ENCODE assay signal across 21 mouse cellular contexts in genomic region chr1:138609176-138609575, GRCm38 (mm10). TPM values are rescaled to one million over a fixed set of nuclear protein-coding genes. Genes with fewer than 3 reads are reported as not detected.
A peak's percentile ranks its signal among the peaks of the same experiment; 100 is the strongest.
DNase-seq lines count a peak whose midpoint lies in the region; ATAC-seq and TF ChIP-seq lines count a peak whose summit lies in the region.
"Had no signal": no experiment of that assay in that cellular context is flagged by ENCODE, and none has a peak within 500 bp of the region (broad histone marks: within the 10 kb centered on the region; RNA-seq: fewer than 3 reads in every experiment).

No protein-coding gene starts in this region.

- H3K9ac ChIP-seq in heart, adult 2 months (ENCODE audit: low read depth, low read length): no peak overlapping the region
- H3K9ac ChIP-seq in lung, embryonic 14.5 days: no peak overlapping the region
- peak overlapping the region; percentile 47 for H3K9ac ChIP-seq in heart, embryonic 13.5 days
- no peak overlapping the region for H3K9ac ChIP-seq in lung, postnatal 0 days (replicated peaks; ENCODE audit: low read depth)
- no peak overlapping the region for H3K9ac ChIP-seq in forebrain, embryonic 11.5 days (ENCODE audit: low read length)
- H3K9ac ChIP-seq: embryonic facial prominence, embryonic 12.5 days; forebrain, embryonic 15.5 days; limb, embryonic 15.5 days; liver, postnatal 0 days; midbrain, embryonic 15.5 days; neural tube, embryonic 15.5 days; stomach, embryonic 15.5 days had no signal

- H3K4me2 ChIP-seq in lung, embryonic 14.5 days: no peak overlapping the region
- H3K4me2 ChIP-seq in heart, embryonic 13.5 days: peak overlapping the region; percentile 56
- H3K4me2 ChIP-seq in lung, postnatal 0 days (replicated peaks; ENCODE audit: low read depth, low read length): peak overlapping the region; percentile 36
- H3K4me2 ChIP-seq in forebrain, embryonic 11.5 days (ENCODE audit: low read depth, low read length, severe bottlenecking): no peak overlapping the region
- H3K4me2 ChIP-seq: embryonic facial prominence, embryonic 12.5 days; forebrain, embryonic 15.5 days; limb, embryonic 15.5 days; midbrain, embryonic 15.5 days; neural tube, embryonic 15.5 days; stomach, embryonic 15.5 days had no signal

- peaks cover 4% of the 10 kb centered on the region for H3K79me2 ChIP-seq in heart, adult 2 months (replicated peaks; ENCODE audit: control insufficient read depth, insufficient read depth, low read length)

- no peaks in the 10 kb centered on the region for H3K27me3 ChIP-seq in heart, adult 2 months (ENCODE audit: control insufficient read depth, insufficient read depth, low read length)
- no peaks in the 10 kb centered on the region for H3K27me3 ChIP-seq in lung, embryonic 14.5 days (ENCODE audit: insufficient read depth, low read length)
- H3K27me3 ChIP-seq in heart, embryonic 13.5 days (replicated peaks): no peaks in the 10 kb centered on the region
- no peaks in the 10 kb centered on the region for H3K27me3 ChIP-seq in lung, postnatal 0 days (replicated peaks; ENCODE audit: insufficient read depth, low read length)
- H3K27me3 ChIP-seq in forebrain, embryonic 11.5 days (ENCODE audit: control insufficient read depth, insufficient read depth, low read length): no peaks in the 10 kb centered on the region
- H3K27me3 ChIP-seq: embryonic facial prominence, embryonic 12.5 days; forebrain, embryonic 15.5 days; limb, embryonic 15.5 days; midbrain, embryonic 15.5 days; neural tube, embryonic 15.5 days; stomach, embryonic 15.5 days had no signal

- peak; percentile 35; the same call in 1 of the 2 replicates for ATAC-seq in lung, embryonic 14.5 days (ENCODE audit: insufficient read depth)
- ATAC-seq in heart, embryonic 13.5 days (ENCODE audit: extremely low read depth, insufficient number of reproducible peaks, low FRiP score, low TSS enrichment): no peak
- peak; percentile 53; the same call in 1 of the 2 replicates for ATAC-seq in lung, postnatal 0 days
- no peak for ATAC-seq in forebrain, embryonic 11.5 days (replicated peaks; ENCODE audit: low FRiP score)
- ATAC-seq: forebrain, embryonic 15.5 days; hindbrain, embryonic 16.5 days; liver, postnatal 0 days; midbrain, embryonic 15.5 days had no signal

- no peaks in the 10 kb centered on the region for H3K9me3 ChIP-seq in lung, embryonic 14.5 days (ENCODE audit: low read depth, low read length)
- no peaks in the 10 kb centered on the region for H3K9me3 ChIP-seq in heart, embryonic 13.5 days
- H3K9me3 ChIP-seq in lung, postnatal 0 days (ENCODE audit: low read length): no peaks in the 10 kb centered on the region
- no peaks in the 10 kb centered on the region for H3K9me3 ChIP-seq in forebrain, embryonic 11.5 days (ENCODE audit: control insufficient read depth, low read length)
- H3K9me3 ChIP-seq: embryonic facial prominence, embryonic 12.5 days; forebrain, embryonic 15.5 days; limb, embryonic 15.5 days; midbrain, embryonic 15.5 days; neural tube, embryonic 15.5 days; stomach, embryonic 15.5 days had no signal

- no peak for TF ChIP-seq POLR2A in heart, adult 2 months (IDR thresholded peaks at IDR 0.05; ENCODE audit: insufficient read depth, low read depth, low read length)

- DNase-seq in heart, adult 2 months: no peak
- no peak for DNase-seq in heart, adult 8-10 months (ENCODE audit: low spot score)
- peak; percentile 34 for DNase-seq in lung, embryonic 14.5 days
- DNase-seq in lung, postnatal 4 days: no peak
- DNase-seq in lung, postnatal 0 days (ENCODE audit: low spot score): peak; percentile 35
- DNase-seq in retina, postnatal 1 day: no peak
- DNase-seq in forebrain, embryonic 11.5 days (ENCODE audit: low spot score): no peak
- DNase-seq: adrenal gland, adult 8-10 months; cerebellum, adult 9-10 months; gastrocnemius, postnatal 25 days; kidney, adult 11 months; liver, postnatal 0 days had no signal

- no peak for TF ChIP-seq EP300 in heart, adult 2 months (IDR thresholded peaks at IDR 0.05; ENCODE audit: insufficient read depth, low read depth, low read length)
- no peak for TF ChIP-seq EP300 in lung, postnatal 0 days (IDR thresholded peaks at IDR 0.05)

- no peak overlapping the region for H3K27ac ChIP-seq in heart, adult 2 months
- no peak overlapping the region for H3K27ac ChIP-seq in lung, embryonic 14.5 days (ENCODE audit: low read depth)
- peak overlapping the region; percentile 79 for H3K27ac ChIP-seq in heart, embryonic 13.5 days (replicated peaks)
- no peak overlapping the region for H3K27ac ChIP-seq in lung, postnatal 0 days (ENCODE audit: low read length)
- H3K27ac ChIP-seq in forebrain, embryonic 11.5 days (ENCODE audit: low read depth, low read length): no peak overlapping the region
- H3K27ac ChIP-seq: embryonic facial prominence, embryonic 12.5 days; forebrain, embryonic 15.5 days; limb, embryonic 15.5 days; midbrain, embryonic 15.5 days; neural tube, embryonic 15.5 days; stomach, embryonic 15.5 days had no signal

- WGBS in heart, adult 2 months: 26% methylated on average over 12 of the region's 12 CpGs
- 62% methylated on average over 12 of the region's 12 CpGs for WGBS in lung, embryonic 14.5 days
- 42% methylated on average over 12 of the region's 12 CpGs for WGBS in heart, embryonic 13.5 days
- 47% methylated on average over 12 of the region's 12 CpGs for WGBS in lung, postnatal 0 days
- 95% methylated on average over 12 of the region's 12 CpGs for WGBS in forebrain, embryonic 11.5 days

- intact Hi-C loops in heart, adult 2 months (cut with DNase I): no loop called here

- H3K36me3 ChIP-seq in heart, adult 2 months (ENCODE audit: control insufficient read depth, insufficient read depth, low read length): peaks cover 22% of the 10 kb centered on the region
- no peaks in the 10 kb centered on the region for H3K36me3 ChIP-seq in lung, embryonic 14.5 days (ENCODE audit: insufficient read depth)
- H3K36me3 ChIP-seq in heart, embryonic 13.5 days: no peaks in the 10 kb centered on the region
- no peaks in the 10 kb centered on the region for H3K36me3 ChIP-seq in lung, postnatal 0 days (ENCODE audit: insufficient read depth, low read length)
- no peaks in the 10 kb centered on the region for H3K36me3 ChIP-seq in forebrain, embryonic 11.5 days (ENCODE audit: control insufficient read depth, insufficient read depth, low read length)
- H3K36me3 ChIP-seq: embryonic facial prominence, embryonic 12.5 days; forebrain, embryonic 15.5 days; limb, embryonic 15.5 days; midbrain, embryonic 15.5 days; neural tube, embryonic 15.5 days; stomach, embryonic 15.5 days had no signal

- peaks cover 11% of the 10 kb centered on the region for H3K4me1 ChIP-seq in heart, adult 2 months (ENCODE audit: control insufficient read depth, insufficient read depth, low read length)
- H3K4me1 ChIP-seq in lung, embryonic 14.5 days (ENCODE audit: insufficient read depth): no peaks in the 10 kb centered on the region
- H3K4me1 ChIP-seq in heart, embryonic 13.5 days: peaks cover 39% of the 10 kb centered on the region
- no peaks in the 10 kb centered on the region; the same call in 1 of the 2 replicates for H3K4me1 ChIP-seq in lung, postnatal 0 days (ENCODE audit: insufficient read depth, low read depth, low read length)
- H3K4me1 ChIP-seq in forebrain, embryonic 11.5 days (replicated peaks; ENCODE audit: control insufficient read depth, insufficient read depth, low read length): no peaks in the 10 kb centered on the region
- H3K4me1 ChIP-seq: embryonic facial prominence, embryonic 12.5 days; forebrain, embryonic 15.5 days; limb, embryonic 15.5 days; midbrain, embryonic 15.5 days; neural tube, embryonic 15.5 days; stomach, embryonic 15.5 days had no signal

- H3K4me3 ChIP-seq in heart, adult 2 months: 0 out of 2 replicates have a peak overlapping the region, but pooled peaks have one; percentile 10
- H3K4me3 ChIP-seq in lung, embryonic 14.5 days (ENCODE audit: low read depth, low read length): no peak overlapping the region
- peak overlapping the region; percentile 23 for H3K4me3 ChIP-seq in heart, embryonic 13.5 days
- no peak overlapping the region for H3K4me3 ChIP-seq in lung, postnatal 0 days (ENCODE audit: low read depth, low read length)
- H3K4me3 ChIP-seq in forebrain, embryonic 11.5 days (ENCODE audit: low read depth, low read length): no peak overlapping the region
- H3K4me3 ChIP-seq: embryonic facial prominence, embryonic 12.5 days; erythroblast, embryonic 14.5 days; forebrain, embryonic 15.5 days; limb, embryonic 15.5 days; midbrain, embryonic 15.5 days; neural tube, embryonic 15.5 days; stomach, embryonic 15.5 days had no signal

- TF ChIP-seq CTCF in heart, adult 2 months (IDR thresholded peaks at IDR 0.05): no peak
- no peak for TF ChIP-seq CTCF in lung, embryonic 14.5 days (IDR thresholded peaks at IDR 0.05; ENCODE audit: low read depth)
- 0 out of 2 replicates have a peak, but pooled peaks have one; percentile 12 for TF ChIP-seq CTCF in lung, postnatal 0 days (IDR thresholded peaks at IDR 0.05)

RNA-seq across cellular contexts. Expression of gene Nek7, which starts 10.8 kb away (rescaled TPM):
- 10 to 100 TPM; 69.9 to 79.7 TPM for total RNA-seq in heart, adult 2 months (2021)
- 17.3 and 40.0 TPM in 2 replicates for polyA plus RNA-seq in heart, adult 2 months (2012; rRNA removed)
- total RNA-seq in heart, adult 8-10 months (2022): 10 to 100 TPM; 76.3 to 80.2 (median 78.5) TPM
- polyA plus RNA-seq in lung, embryonic 14.5 days (2014; fragmentation: Nextera tagmentation; extraction: Ambion mirVana): 33.8 and 35.1 TPM in 2 replicates
- 39.4 and 40.8 TPM in 2 replicates for polyA plus RNA-seq in heart, embryonic 13.5 days (2015; fragmentation: Nextera tagmentation; extraction: Ambion mirVana)
- 41.6 and 43.9 TPM in 2 replicates for polyA plus RNA-seq in lung, postnatal 0 days (2015; fragmentation: Nextera tagmentation; extraction: Ambion mirVana)
- 28.3 and 30.7 TPM in 2 replicates for polyA plus RNA-seq in forebrain, embryonic 11.5 days (2014; fragmentation: Nextera tagmentation; extraction: Ambion mirVana)

Comparison
In these comparisons a context has a peak if more than half of its experiments do, and no peak if none do; other contexts are left out.
1. DNase-seq: peak in lung, embryonic 14.5 days (single experiment) and lung, postnatal 0 days (single experiment); none in heart, adult 2 months (0 of 2), heart, adult 8-10 months (single experiment), lung, postnatal 4 days (0 of 2), retina, postnatal 1 day (single experiment) and forebrain, embryonic 11.5 days (single experiment).
2. H3K4me2 ChIP-seq: peak in heart, embryonic 13.5 days (single experiment) and lung, postnatal 0 days (single experiment); none in lung, embryonic 14.5 days (single experiment) and forebrain, embryonic 11.5 days (single experiment).
3. H3K4me3 ChIP-seq: peak in heart, adult 2 months (single experiment) and heart, embryonic 13.5 days (single experiment); none in lung, embryonic 14.5 days (single experiment), lung, postnatal 0 days (single experiment) and forebrain, embryonic 11.5 days (single experiment).
4. ATAC-seq: peak in lung, embryonic 14.5 days (single experiment) and lung, postnatal 0 days (single experiment); none in heart, embryonic 13.5 days (single experiment) and forebrain, embryonic 11.5 days (single experiment).